Mouse (Mus musculus) natural killer cell, adult 2 months (primary cell): ENCODE data around the gene Tmbim7.
"Not testable (repeated sequence)": the region's sequence is repeated elsewhere in the genome, so short reads cannot be mapped to it uniquely, and the experiment has no call there.

Experiments
- DNase-seq, 2 experiments: peaks; one replicate each; pipeline ENCODE4 v3.0.0; 2022; ENCODE audit warnings: low spot score in 2 of 2

Tmbim7 gene

DNA sequence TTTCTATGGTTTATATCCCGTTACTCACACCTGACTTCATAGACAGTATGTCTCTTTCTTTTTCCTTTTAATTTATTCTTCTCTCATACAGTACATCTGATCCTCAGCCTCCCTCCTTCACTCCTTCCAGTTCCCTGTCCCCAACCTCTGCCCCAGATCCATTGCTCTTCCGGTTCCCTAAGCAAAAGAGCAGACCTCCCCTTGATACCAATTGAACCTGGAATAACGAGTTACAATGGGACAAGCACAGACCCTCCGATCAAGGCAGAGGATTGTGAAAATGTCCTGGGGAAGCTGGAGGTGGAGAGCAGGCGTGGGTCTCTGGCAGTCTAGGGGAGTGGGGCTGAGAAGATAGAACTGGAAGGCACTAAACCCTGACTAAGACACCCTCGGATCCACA is at the start of gene Tmbim7:
Gene Tmbim7 (plus strand): TSS at position 301 of the 400 bp plus-strand sequence.
- no peak for DNase-seq

DNA sequence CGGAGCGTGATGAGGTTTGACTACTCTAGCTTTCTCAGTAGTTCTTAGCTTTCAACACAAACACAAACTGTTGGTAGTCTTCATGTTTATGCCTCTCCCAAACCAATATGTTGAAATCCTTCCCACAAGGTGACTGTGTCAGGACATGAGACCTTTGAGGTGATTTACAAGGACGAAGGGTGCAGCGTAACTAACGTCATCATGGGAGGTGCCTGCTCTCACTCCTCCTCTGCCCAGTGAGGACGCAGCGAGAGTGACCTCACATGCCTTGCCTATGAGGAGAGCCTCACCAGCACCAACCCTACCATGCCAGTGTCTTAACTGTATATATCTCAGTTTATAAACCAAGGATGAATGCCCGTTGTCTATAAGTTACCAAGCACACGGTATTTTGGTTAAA is 43.9 kb upstream of the Tmbim7 start:
- no peak for DNase-seq

DNA sequence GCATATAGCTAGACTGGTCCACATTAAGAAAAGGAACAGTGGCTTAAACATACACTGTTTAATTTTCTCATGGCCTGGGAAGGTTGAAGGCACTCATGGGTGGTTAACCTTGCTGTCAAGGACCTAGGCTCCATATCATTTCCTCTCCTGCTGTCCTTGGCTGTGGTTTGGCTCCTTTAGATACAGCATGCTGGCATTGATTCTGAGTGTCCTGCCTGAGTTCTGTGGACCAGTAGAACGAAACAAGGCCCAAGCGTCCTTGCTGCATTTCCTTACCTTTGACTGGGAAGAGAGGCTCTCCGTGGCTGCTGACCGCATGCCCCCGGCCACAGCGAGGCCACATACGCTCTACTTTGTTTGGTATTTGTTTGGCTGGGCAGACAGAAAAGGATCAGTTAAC is 41.7 kb upstream of the Tmbim7 start:
- no peak for DNase-seq

DNA sequence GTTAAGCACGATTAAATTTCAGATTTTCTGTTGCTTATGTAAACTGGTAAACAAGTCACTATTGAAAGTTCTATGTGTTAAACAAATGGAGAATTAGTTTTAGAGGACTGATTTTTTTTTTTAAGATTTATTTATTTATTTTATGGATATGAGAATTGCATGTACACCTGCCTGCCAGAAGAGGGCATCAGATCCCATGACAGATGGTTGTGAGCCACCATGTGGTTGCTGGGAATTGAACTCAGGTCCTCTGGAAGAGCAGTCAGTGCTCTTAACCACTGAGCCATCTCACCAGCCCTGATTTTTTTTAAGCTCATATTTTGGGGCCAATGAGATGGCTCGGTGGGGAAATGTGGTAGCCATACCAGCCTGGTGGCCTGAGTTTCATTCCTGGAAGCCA is 39.1 kb upstream of the Tmbim7 start:
- not testable (repeated sequence) for DNase-seq

DNA sequence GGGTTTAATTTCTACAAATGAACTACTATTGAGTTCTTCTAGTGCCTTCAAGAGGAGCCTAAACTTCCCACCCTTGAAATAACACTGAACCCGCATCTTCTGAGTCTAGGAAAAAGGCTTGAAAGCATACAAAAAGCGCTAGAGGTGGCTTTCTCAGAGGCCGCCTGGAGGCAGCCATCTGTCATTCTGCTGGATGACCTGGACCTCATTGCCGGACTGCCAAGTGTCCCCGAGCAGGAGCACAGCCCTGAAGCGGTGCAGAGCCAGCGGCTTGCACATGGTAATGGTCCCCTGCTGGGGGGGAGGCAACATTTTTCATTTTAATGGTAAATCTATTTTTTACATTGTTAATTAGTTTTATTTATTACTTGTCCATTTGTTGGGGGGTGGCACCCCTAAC is 30.5 kb upstream of the Tmbim7 start:
- DNase-seq: no peak

DNA sequence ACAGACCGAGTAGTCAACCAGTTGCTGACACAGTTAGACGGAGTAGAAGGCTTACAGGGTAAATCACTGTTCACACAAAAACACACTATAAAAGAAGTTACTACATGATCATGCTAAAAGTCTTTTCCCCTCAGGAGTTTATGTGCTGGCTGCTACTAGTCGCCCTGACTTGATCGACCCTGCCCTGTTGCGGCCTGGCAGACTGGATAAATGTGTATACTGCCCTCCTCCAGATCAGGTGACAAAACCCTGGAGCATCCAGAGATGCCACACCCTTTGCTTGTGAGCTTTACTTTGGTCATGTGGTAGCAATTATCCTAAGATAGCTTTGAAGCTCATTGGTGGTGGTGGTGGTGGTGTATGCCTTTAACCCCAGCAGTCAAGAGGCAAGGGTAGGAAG is 20.9 kb upstream of the Tmbim7 start:
- no peak for DNase-seq

DNA sequence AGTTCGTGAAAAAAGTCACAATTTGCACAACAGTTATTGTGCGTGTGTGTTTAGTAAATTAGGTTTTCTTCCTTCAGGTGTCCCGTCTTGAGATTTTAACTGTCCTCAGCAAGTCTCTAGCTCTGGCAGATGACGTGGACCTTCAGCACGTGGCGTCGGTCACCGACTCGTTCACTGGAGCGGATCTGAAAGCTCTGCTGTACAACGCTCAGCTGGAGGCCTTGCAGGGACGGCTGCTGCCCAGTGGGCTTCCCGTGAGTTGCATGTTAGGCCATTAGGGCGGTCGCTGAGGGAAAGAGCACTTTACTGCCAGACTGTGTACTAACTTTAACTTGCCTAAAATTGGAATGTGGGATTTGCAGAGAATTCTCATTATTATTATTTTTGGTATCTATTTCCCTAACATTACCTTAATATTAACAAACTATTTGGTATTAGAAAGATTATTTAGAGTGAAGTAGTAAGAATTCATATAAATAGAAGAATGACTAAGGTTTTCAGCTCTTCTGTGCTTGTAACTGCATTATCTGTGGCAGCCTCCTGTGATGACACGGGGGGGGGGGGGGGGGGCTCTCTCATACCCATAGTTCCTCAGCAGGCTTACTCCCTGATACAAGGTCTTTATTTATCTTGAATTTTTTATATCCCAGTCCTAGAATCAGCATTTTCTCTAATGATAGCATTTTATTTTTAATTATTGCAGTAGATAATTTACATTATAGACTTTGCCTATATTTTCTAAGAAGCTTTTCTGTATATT is 19.3 kb upstream of the Tmbim7 start:
- no peak for DNase-seq

DNA sequence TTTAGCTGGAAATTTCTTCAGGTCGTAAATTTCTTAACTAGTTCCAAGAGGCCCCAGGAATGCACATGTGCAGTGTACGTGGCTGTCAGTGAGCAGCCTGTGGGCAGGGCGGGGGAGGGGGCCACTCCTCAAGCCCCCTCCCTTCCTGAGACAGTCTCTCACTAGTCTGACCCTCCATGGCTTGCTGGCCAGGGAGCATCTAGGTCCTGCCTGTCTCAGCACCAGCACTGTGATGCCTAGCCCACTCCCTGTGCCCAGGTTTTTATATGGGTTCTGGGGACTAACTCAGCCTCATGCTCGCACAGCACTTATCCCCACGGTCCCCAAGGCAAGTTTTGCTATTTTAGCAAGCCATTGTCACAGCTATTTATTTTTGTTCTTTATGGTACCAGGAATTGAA is 18.7 kb upstream of the Tmbim7 start:
- DNase-seq: no peak

DNA sequence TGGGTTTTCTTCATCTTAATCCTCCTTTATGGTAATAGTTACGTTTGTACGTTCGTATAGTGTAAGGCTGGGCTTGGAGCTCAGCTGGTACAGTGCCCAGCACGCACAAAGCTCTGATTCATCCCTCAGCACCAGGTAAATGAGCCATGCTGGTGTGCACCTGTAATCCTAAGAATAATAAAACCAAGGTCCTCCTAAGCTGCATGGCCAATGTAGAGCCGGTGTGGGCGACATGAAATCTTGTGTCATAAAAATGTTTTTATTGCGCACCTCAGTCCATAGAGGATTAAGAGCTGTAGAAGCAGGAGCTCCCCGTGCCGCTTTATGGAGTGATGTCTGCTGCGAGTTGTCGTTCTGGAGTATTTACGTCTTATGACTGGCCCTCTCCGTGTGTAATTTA is 17.7 kb upstream of the Tmbim7 start:
- DNase-seq: no peak

DNA sequence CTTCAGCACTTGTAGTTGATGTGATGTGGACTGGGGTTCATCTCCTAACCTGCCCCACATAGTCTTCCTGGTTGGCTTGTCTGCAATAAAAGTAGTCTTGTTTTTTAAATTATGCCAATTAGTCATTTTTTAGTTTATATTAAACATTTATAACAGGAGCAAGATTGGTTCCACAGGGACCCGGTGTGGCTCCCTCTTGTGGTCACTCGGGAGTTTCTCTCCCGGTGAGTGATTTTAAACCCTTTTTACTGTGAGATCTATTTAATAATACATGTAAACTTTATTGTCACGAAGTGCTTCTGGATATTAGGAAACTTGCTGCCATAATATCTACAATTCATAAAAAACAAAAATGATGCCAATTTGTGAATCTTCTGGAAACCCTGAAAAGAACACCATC is 17.0 kb upstream of the Tmbim7 start:
- DNase-seq: peak in 1 of 2 experiments; percentile 12

DNA sequence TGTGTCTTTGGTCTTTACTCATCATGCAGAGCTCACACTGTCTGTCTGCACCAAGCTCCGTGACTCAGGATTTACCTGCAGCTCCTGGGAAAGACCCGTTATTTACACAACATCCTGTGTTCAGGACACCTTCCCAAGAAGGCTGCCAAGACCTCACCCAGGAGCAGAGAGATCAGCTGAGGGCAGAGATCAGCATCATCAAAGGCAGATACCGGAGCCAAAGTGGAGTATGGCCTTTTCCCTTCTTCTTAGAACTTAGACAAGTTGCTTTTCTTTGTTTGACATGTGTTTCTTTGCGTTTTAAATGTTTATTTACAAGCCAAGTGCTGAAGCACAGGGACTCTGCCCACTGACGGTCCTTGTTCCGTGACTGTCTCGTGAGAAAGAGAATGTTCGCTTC is 15.7 kb upstream of the Tmbim7 start:
- no peak for DNase-seq

DNA sequence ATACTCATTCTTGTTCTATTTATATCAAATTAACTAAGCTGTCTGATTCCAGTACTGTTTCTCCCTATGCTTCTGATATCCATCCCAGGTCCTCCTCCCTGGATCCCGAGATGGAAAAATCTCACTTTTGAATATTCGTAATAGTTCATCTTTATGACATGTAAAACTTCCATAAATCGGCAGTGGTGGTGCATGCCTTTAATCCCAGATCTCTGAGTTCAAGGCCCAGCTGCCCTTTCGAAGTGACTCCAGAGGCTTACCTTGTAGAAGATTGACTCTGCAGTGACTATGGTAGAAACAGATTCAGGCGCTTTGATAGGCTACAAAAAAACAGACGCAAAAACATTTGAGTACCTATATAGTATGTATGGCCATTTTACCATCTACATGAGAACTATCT is 6.4 kb upstream of the Tmbim7 start:
- DNase-seq: no peak

DNA sequence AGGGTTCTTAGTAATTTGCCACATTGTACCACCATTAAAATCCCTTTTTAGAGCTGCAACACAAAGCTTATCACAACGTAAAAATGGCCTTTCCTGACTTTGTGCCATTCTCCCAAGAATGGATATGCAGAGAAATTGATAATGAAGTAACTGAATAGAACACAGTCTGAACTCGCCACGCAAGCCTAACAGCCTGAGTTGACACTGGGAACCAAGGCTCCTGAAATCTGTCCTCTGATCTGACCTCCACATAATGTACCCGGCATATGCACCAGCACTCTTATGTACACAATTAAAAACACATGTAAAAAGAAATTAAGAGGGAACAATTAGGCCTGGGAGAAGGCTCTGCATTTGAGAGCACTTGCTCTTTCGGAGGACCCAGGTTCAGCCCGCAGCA is 5.7 kb upstream of the Tmbim7 start:
- no peak for DNase-seq

DNA sequence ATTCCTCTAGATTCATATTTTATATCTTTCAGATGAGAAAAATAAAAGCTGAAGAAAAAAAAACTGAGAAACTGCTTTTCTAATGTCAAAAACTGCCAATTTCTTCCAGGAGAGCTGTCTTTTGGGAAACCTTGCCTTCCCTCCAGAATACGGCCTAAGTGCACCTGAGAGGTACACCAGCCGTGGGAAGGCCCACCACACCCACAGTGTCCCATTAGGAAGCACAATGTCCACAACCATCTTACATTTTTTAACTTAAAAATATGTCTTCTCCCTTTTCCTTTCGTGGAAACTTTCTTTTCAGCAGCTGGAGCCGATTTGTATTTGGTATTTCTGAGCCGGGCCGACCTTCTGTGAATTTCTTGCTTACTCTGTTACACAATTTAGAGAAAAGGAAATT is 4.4 kb upstream of the Tmbim7 start:
- no peak for DNase-seq

DNA sequence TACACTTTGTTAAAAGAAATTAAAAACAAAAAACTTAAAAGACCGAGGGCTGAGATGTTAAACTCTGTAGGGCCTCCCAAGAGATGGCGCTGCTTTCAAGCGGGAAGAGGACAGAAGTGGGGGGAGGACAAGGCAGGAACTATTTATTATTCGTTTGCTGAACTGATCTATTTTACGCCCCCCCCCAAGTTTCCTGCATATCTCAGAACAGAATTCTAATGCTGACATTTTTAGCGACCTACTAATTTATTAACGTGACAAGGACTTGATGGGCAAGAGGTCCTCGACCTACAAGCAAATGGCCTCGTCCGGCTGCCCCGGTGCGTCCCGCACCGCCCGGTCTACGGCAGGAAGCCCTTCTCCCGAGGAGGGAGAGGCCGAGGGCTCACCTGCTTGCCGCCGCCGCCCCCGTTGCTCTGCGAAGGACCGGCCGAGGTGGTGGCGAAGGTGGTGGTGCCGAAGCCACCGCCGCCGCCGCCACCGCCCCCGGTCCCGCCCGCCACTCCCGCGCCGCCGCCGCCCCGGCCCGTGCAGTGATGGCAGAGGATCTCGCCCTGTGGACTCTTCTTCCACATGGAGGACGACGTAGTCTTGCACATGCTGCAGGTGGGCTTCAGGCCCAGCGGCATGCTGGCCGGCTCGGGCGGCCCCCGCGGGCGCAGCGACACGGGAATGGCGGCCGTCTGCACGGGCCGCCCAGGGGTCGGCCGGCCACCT is 3.8 kb upstream of the Tmbim7 start:
- peak; percentile 31 to 50 for DNase-seq

DNA sequence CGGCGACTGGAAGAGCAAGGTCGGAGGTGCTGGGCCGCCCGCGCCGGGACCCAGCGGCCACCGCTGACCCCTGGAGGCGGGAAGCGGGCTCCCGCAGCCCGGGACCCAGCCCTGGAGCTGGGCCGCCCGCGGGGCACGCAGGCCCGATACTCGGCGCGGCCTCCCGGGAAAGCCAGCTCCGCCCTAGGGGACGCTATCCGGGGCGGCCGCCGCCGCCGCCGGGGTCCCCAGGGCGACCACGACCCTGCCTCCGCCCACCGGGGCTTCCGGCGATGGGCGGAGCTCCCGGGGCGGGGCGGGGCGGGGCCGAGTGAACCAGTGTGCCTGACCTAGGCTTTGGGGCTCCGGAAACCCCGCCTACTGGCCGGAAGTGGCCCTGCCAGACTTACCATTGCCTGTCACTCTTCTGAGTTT is 3.3 kb upstream of the Tmbim7 start:
- DNase-seq: peak; percentile 87 to 90

DNA sequence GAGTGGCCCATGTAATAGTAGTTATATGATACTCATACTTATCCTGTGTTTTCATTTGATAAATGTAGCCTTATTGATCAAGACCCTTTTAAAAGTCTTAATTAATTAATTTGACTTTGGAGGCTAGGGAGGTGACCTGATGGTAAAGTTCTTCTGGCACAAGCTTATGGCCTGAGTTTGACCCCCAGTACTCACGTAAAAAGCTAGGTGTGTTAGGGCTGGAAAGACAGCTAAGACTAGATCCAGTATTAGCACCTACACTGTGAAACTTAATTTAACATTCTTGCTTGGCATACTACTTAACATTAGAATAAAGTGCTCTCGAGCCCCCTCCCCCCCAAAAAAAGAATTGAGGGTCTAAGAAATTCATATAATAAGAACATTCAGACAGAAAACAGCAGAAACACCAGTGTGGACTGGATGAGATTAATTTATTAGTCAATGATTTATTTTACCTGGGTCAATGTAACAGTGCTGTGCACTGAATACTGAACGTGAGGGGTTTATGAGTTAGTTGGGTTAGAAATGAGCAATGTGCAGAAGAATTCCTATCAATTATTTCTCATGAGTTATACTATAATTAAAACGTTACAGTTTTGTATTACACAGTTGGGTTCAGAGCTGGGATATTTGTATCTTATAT is 2.7 kb upstream of the Tmbim7 start:
- DNase-seq: no peak

DNA sequence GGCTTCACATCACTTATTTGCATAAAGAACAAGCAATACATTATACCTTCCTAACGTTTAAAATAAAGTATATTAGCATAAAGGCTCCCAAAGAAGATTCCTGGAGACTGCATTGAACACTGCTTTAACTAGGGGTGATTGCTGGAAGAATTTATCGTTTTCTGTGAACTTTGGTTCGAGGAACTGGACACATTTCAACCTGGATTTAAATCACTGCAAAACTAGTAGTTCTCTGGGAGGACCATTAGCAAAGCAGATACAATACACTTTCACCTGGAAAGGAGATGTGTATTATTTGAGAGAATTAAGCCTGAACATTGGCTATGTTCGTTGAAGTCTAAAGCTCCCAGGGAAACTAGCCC is 2.2 kb upstream of the Tmbim7 start:
- no peak for DNase-seq

DNA sequence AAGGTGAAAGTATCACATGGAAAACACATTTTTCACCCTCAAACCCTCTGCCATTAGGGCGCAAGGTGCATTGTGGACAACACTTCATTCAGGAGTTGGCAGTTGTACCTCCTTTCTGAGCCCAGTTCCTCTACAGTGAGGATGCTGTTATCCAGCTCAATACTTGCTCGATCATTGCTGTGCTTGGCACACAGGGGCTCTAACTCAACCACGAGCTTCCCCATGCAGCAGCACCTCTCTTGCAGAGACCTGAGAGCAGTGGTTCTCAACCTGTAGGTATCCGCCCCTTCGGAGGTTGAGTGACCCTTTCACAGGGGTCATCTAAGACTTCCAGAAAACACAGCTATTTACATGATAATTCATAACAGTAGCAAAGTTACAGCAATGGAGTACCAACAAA is 640 bp downstream of the Tmbim7 start:
- DNase-seq: no peak

DNA sequence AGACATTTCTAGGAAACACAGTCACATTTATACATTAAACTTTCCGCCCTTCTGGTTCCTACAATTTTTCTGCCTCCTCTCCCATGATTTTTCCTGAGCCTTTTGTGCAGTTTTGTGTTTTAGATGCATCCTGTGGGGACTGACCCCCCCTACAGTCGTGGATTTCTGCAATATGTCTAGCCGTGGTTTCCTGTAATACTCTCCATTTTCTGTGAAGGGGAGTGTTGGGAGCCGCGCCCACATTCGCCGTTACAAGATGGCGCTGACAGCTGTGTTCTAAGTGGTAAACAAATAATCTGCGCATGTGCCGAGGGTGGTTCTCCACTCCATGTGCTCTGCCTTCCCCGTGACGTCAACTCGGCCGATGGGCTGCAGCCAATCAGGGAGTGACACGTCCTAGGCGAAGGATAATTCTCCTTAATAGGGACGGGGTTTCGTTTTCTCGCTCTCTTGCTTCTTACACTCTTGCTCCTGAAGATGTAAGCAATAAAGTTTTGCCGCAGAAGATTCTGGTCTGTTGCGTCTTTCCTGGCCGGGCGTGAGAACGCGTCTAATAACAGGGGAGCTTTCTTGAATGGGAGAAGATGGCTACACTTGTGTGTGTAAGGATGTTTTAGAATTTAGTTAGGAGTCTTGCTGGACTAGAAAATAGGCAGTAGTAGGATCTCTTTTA is 2.1 kb downstream of the Tmbim7 start:
- DNase-seq: not testable (repeated sequence)

DNA sequence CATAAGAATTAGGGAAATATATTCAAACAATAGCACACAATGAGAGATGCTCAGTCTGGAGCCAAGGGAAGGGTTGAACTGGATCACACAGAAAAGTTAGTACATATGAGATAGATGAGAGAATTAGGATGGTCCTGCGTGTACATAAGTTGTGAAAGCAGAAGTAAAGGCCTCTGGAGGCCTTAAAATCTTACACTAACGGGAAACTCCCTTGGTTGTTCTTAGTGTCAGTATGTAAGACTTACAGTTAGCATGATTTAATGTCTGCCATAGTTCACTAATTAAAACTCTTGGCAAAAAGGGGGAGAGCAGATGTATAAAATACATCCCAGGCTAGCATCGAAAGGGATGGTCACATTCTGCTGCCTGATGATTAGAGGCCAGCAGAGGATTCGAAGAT is 2.8 kb downstream of the Tmbim7 start:
- no peak for DNase-seq

DNA sequence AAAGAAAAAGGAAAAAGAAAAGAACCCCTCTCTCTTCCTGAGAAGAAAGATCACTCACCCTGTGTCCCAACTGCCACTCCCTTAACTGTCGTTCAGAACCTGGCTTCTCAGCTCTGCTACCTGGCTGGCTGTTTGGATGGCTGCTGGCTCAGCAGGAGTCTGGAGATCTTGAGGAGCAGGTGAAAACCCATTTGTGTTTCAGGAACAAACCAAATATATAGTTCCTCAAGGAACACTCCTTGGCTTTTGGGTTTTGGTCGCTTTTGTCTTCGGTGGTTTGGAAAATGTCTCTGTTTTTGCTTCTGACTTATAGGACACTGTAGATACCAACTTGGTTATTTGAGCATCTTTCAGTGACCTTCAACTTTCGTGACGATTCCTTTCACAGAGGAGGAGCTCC is 6.1 kb downstream of the Tmbim7 start, which contains the start of gene Gatad1:
Gene Gatad1 (minus strand): TSS at position 101 of the 400 bp plus-strand sequence.
- no peak for DNase-seq
